Mouse (Mus musculus): Measurements from ENCODE around the gene Mdc1. TPM values are rescaled to one million over a fixed set of nuclear protein-coding genes. Genes with fewer than 3 reads are reported as not detected.

Gene Mdc1
- 30.4 and 31.8 TPM in 2 replicates for polyA plus RNA-seq (2011; ENCODE audit: insufficient read length, low read depth, missing spikeins)

DNA sequence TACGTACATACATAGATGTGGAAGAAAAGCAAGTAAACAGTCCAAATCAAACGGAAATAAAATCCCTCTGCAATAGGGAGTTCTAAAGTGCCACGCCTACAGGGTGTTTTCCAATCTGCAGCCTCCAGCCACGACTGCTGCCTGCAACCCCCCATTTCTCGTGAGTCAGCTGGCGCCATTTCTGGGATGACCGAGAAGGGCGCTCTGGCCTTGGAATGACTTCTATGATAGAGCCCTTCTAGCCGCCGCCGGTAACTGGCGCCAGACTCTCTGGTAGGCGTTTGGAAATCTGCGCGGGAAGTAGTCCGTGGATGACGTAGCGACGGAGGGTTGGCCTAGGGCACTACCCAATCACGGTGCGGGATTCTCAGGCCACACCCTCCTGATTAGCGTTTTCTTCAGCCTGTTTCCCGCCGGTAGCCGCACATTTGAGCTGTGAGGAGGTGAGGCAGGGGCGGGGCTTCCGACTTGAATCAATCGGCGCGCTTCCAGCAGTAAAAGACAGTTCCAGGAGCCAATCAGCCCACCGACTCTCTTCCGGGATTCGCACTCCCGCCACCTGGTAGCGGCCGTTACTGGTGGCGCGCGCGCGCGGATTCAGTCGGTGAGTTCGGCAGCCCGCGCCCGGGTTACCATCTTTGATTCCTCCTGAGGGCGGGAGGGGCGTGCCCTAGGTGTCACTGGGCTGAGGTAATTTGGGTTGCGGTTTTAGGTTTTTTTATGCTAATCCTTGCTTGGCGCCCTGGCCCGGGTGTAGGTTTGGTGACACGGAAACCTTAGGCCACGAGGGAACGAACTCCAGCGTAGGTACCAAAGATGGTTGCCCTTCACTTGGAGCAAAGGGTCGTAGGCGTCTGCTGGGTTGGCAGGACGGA lies at the start of gene Mdc1:
Gene Mdc1, plus strand, starts transcription at position 440 of the 875 bp plus-strand sequence.
- TF ChIP-seq POLR2A (IDR thresholded peaks at IDR 0.05; ENCODE audit: low read depth, low read length) (peak; percentile 77), CTCF (IDR thresholded peaks at IDR 0.05; ENCODE audit: borderline replicate concordance, insufficient read depth, low read length) (no peak)
- peak within 1 kb of the TSS; percentile 83 for H3K4me3 ChIP-seq (ENCODE audit: insufficient read depth, low read length)
- peak within 1 kb of the TSS; percentile 44 for H3K27ac ChIP-seq (ENCODE audit: insufficient read depth, low read length)
- peaks cover 2% of the 10 kb centered on the region; the same call in 1 of the 2 replicates for H3K4me1 ChIP-seq (ENCODE audit: control insufficient read depth, insufficient read depth, low read length)

DNA sequence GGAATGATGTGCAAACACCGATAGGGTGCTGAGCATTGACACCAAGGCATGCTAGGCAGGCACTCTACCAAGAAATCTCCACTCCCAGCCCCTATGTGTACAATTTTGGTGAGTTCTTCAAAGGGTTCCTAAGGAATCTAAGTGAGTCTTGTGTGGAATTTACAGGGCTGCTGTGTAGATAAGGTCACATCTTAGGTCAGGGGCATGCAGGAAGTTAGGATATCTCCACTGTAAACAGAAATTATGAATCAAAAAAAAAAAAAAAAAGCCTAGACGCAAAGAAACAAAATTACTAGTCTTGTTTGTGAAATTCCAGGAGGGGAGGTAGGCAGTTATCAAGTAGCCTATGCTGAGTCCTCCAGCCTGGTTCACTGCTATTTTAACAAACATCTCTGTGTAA lies 48.5 kb upstream of the Mdc1 start:
- Histone ChIP-seq H3K4me3 (ENCODE audit: insufficient read depth, low read length) (no peak overlapping the region), H3K4me1 (ENCODE audit: control insufficient read depth, insufficient read depth, low read length) (no peaks in the 10 kb centered on the region), H3K27ac (ENCODE audit: insufficient read depth, low read length) (no peak overlapping the region)
- no peak for TF ChIP-seq CTCF (IDR thresholded peaks at IDR 0.05; ENCODE audit: borderline replicate concordance, insufficient read depth, low read length)
- no peak for TF ChIP-seq POLR2A (IDR thresholded peaks at IDR 0.05; ENCODE audit: low read depth, low read length)

DNA sequence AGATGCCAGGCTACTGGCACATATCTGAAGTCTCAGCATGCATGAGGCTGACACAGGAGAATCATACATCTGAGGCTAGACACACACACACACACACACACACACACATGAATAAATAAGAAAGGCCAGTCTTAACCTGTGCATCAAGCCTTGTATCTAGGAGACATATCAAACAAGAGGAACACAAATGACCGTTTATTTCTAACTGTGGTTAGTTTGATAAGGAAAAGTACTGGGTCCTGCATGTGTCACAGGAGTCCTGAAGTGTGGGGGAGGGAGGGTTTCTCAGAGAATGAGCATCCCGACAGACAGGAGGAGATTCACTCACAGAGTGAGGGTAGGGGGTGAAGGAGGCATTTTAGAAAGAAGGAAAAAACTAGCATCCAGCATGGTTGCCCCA lies 46.2 kb upstream of the Mdc1 start:
- Histone ChIP-seq H3K4me1 (ENCODE audit: control insufficient read depth, insufficient read depth, low read length) (no peaks in the 10 kb centered on the region), H3K27ac (ENCODE audit: insufficient read depth, low read length) (no peak overlapping the region; the same call in 1 of the 2 replicates), H3K4me3 (ENCODE audit: insufficient read depth, low read length) (no peak overlapping the region)
- TF ChIP-seq CTCF (IDR thresholded peaks at IDR 0.05; ENCODE audit: borderline replicate concordance, insufficient read depth, low read length) (no peak), POLR2A (IDR thresholded peaks at IDR 0.05; ENCODE audit: low read depth, low read length) (no peak)

DNA sequence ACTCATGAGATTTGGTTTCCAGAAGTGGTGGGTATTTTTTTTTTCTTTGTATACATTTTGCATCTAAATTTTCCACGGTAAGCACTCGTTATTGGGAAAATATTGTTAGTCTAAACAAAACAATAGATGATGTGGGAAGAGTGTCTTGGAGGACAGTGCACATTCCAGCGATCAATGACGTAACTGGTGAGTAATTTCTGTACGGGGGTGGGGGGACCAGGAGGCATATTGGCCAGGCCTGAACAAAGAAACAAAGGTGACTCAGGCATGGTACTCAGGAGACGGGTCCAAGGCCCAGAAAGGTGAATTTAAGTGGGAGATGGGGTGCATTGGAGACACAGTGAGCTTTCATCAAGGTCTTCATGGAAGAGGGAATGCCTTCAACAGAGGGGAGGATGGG lies 45.7 kb upstream of the Mdc1 start:
- Histone ChIP-seq H3K4me1 (ENCODE audit: control insufficient read depth, insufficient read depth, low read length) (no peaks in the 10 kb centered on the region), H3K27ac (ENCODE audit: insufficient read depth, low read length) (no peak overlapping the region), H3K4me3 (ENCODE audit: insufficient read depth, low read length) (no peak overlapping the region)
- TF ChIP-seq CTCF (IDR thresholded peaks at IDR 0.05; ENCODE audit: borderline replicate concordance, insufficient read depth, low read length) (no peak), POLR2A (IDR thresholded peaks at IDR 0.05; ENCODE audit: low read depth, low read length) (no peak)

DNA sequence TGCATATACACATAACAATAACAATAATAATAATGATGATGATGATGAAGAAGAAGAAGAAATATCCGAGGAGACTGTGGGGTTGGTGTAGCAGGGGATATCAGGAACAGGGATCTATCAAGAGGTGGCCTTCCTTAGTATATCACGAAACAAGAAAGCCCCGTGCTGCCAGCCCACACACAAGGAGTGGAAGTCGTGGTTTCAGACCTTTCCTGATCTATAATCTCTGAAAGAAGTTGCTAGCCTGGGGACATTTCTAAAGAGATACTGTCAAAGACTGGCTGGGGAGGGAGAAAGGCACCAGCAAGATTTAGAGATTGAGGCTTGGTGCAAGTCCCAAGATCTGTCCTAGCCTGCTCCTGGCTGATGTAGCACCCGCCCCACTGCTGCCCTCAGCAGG lies 44.5 kb upstream of the Mdc1 start:
- no peaks in the 10 kb centered on the region for H3K4me1 ChIP-seq (ENCODE audit: control insufficient read depth, insufficient read depth, low read length)
- no peak overlapping the region for H3K27ac ChIP-seq (ENCODE audit: insufficient read depth, low read length)
- H3K4me3 ChIP-seq (ENCODE audit: insufficient read depth, low read length), result no peak overlapping the region
- no peak for TF ChIP-seq POLR2A (IDR thresholded peaks at IDR 0.05; ENCODE audit: low read depth, low read length)
- no peak for TF ChIP-seq CTCF (IDR thresholded peaks at IDR 0.05; ENCODE audit: borderline replicate concordance, insufficient read depth, low read length)

DNA sequence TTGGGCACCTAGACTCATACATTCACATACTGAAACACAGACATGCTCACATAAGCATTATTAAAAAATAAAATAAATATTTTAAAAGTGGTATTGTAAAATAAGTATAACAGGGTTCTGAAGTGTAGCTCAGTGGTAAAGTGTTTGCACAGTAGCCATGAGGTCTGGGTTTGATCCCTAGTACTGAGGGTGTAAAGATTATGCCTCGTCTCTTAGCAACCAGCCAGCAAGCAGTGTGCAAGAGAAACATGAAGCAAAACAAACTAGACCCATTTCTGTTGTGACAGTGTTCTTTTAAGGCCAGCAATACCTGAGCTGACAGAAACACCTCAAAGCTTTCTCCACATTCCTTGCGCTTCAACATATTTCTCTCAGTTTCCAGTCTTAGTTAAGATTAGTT lies 40.4 kb upstream of the Mdc1 start:
- H3K4me1 ChIP-seq (ENCODE audit: control insufficient read depth, insufficient read depth, low read length), result no peaks in the 10 kb centered on the region
- TF ChIP-seq CTCF (IDR thresholded peaks at IDR 0.05; ENCODE audit: borderline replicate concordance, insufficient read depth, low read length) (no peak), POLR2A (IDR thresholded peaks at IDR 0.05; ENCODE audit: low read depth, low read length) (no peak)
- no peak overlapping the region for H3K27ac ChIP-seq (ENCODE audit: insufficient read depth, low read length)
- no peak overlapping the region for H3K4me3 ChIP-seq (ENCODE audit: insufficient read depth, low read length)

DNA sequence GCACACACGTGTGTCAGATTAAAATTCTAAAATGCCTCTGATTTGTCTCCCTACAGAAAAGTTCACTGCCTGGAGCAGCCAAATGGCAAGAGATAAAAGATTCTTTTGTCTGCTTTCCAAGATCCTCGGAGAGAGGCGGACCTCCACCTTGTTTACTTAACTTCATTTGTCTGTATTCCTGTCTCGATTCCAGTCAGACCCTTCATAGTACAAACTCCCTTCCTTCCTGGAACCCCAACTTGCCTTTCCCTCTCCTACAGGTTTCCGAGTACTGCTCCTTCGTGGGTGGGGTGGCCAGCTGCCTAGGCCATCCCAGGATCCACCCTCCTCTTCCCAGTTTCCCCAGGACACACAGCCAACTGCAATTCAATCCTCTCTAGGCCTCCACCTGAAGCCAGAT lies 38.3 kb upstream of the Mdc1 start:
- Histone ChIP-seq H3K27ac (ENCODE audit: insufficient read depth, low read length) (no peak overlapping the region), H3K4me1 (ENCODE audit: control insufficient read depth, insufficient read depth, low read length) (no peaks in the 10 kb centered on the region), H3K4me3 (ENCODE audit: insufficient read depth, low read length) (no peak overlapping the region)
- TF ChIP-seq POLR2A (IDR thresholded peaks at IDR 0.05; ENCODE audit: low read depth, low read length), result no peak
- TF ChIP-seq CTCF (IDR thresholded peaks at IDR 0.05; ENCODE audit: borderline replicate concordance, insufficient read depth, low read length), result no peak

DNA sequence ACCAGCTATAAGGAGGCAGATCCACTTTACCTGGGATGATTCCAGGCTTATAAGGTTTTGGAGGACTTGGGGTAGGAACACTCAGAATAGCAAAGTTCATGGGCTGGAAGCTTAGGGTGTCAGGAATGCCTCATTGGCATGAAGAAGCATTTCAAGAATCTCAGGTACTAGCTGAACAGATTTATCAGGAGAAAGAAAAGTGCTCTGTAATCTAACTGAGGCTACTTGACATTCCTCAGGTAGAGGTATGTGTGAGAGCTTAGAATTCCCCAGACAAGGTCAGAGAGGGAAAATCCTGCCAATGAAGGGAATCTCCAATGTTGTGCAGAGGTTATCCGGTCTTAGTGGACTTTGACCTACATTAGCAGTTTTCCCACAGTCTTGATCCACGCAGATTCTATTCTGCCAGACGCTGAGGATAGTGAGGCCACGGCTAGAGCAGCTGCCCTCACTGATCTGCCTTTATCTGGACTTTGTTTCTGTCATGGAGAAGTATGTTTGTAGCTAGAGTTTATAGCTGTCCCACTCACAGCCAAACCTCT lies 37.4 kb upstream of the Mdc1 start:
- Histone ChIP-seq H3K4me1 (ENCODE audit: control insufficient read depth, insufficient read depth, low read length) (no peaks in the 10 kb centered on the region), H3K4me3 (ENCODE audit: insufficient read depth, low read length) (no peak overlapping the region), H3K27ac (ENCODE audit: insufficient read depth, low read length) (no peak overlapping the region)
- TF ChIP-seq POLR2A (IDR thresholded peaks at IDR 0.05; ENCODE audit: low read depth, low read length), result no peak
- no peak for TF ChIP-seq CTCF (IDR thresholded peaks at IDR 0.05; ENCODE audit: borderline replicate concordance, insufficient read depth, low read length)

DNA sequence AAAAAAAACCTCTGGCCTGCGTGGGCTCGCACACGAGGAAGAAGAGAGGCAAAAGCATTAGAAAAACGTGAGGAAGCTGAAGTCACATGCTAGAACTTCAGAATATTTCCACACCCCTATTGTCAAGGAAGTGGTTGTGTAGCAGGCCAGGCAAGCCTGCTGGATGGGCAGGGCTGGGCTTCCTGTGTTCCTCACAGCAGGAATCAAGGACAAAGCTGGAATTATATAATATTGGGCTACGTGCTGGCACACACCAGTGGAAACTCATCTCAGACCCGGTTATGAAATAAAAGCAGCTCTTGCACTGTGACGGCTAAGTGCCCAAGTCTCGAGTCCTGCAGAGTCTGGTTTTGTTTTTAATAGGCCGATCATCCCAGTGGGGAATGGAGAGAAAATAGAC lies 33.2 kb upstream of the Mdc1 start:
- H3K27ac ChIP-seq (ENCODE audit: insufficient read depth, low read length), result no peak overlapping the region
- no peak for TF ChIP-seq CTCF (IDR thresholded peaks at IDR 0.05; ENCODE audit: borderline replicate concordance, insufficient read depth, low read length)
- no peak for TF ChIP-seq POLR2A (IDR thresholded peaks at IDR 0.05; ENCODE audit: low read depth, low read length)
- peaks cover 14% of the 10 kb centered on the region for H3K4me1 ChIP-seq (ENCODE audit: control insufficient read depth, insufficient read depth, low read length)
- no peak overlapping the region for H3K4me3 ChIP-seq (ENCODE audit: insufficient read depth, low read length)

DNA sequence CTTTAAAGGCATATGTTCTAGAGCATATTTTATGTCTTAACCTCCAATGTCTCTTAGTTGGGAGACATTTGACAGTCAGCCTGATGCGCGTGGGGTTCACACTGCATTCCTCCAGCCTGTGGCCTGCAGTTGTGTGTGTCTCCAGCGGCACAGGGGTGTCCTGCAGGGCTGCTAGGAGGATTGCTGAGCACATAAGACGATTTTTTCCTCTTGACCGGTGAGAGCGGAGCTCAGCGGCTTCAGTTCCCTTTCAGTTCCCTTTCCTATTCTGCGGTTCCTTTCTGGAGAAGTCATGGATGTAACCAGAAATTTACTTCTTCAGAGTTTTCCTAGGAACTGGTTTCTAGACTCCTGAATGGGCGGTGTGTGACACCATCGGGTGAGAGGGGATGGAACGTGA lies 31.9 kb upstream of the Mdc1 start:
- TF ChIP-seq POLR2A (IDR thresholded peaks at IDR 0.05; ENCODE audit: low read depth, low read length) (no peak), CTCF (IDR thresholded peaks at IDR 0.05; ENCODE audit: borderline replicate concordance, insufficient read depth, low read length) (no peak)
- Histone ChIP-seq H3K4me3 (ENCODE audit: insufficient read depth, low read length) (no peak overlapping the region), H3K4me1 (ENCODE audit: control insufficient read depth, insufficient read depth, low read length) (peaks cover 20% of the 10 kb centered on the region), H3K27ac (ENCODE audit: insufficient read depth, low read length) (no peak overlapping the region)

Measured in embryonic fibroblast, embryonic 13.5 days (primary cell).